Mouse (Mus musculus) lung, postnatal 0 days (tissue): ENCODE results near the gene Hnrnpm. TPM values are rescaled to one million over a fixed set of nuclear protein-coding genes. Genes with fewer than 3 reads are reported as not detected.
"Not testable (repeated sequence)": the region's sequence is repeated elsewhere in the genome, so short reads cannot be mapped to it uniquely, and the experiment has no call there.

Experiments
- ATAC-seq: fragments of 200-750 bp; cut with Nextera tagmentation; 2 replicates; pipeline ENCODE4 v1.8.0; 2017; ENCODE audit warnings: moderate library complexity
- DNase-seq: peaks from one replicate; pipeline ENCODE4 v3.0.0-alpha.2; 2016; ENCODE audit warnings: low spot score
- H3K27ac ChIP-seq: fragments of 300-500 bp; sonication (generic); 2 replicates; pipeline ENCODE4 v1.5.1; 2014; ENCODE audit warnings: antibody characterized with exemption, mild to moderate bottlenecking, low read length, mixed read lengths
- H3K27me3 ChIP-seq: fragments of 300-500 bp; sonication (generic); replicated peaks from 2 replicates; pipeline ENCODE4 v1.6.1; 2014; ENCODE audit warnings: low read length, mixed read lengths; ENCODE audit not compliant: insufficient read depth
- H3K36me3 ChIP-seq: fragments of 300-500 bp; sonication (generic); 2 replicates; pipeline ENCODE4 v1.6.1; 2014; ENCODE audit warnings: low read length, mixed read lengths; ENCODE audit not compliant: insufficient read depth
- H3K4me1 ChIP-seq: fragments of 300-500 bp; sonication (generic); 2 replicates; pipeline ENCODE4 v1.6.1; 2014; ENCODE audit warnings: antibody characterized with exemption, low read depth, low read length, mixed read lengths; ENCODE audit not compliant: insufficient read depth
- H3K4me2 ChIP-seq: fragments of 300-500 bp; sonication (generic); replicated peaks from 2 replicates; pipeline ENCODE4 v1.6.1; 2014; ENCODE audit warnings: low read depth, mild to moderate bottlenecking, low read length, moderate library complexity, mixed read lengths
- H3K4me3 ChIP-seq: fragments of 300-500 bp; sonication (generic); 2 replicates; pipeline ENCODE4 v1.5.1; 2014; ENCODE audit warnings: low read depth, low read length
- H3K9ac ChIP-seq: fragments of 300-500 bp; sonication (generic); replicated peaks from 2 replicates; pipeline ENCODE4 v1.6.1; 2014; ENCODE audit warnings: low read depth, mild to moderate bottlenecking
- H3K9me3 ChIP-seq: fragments of 300-500 bp; sonication (generic); 2 replicates; pipeline ENCODE4 v1.6.1; 2016; ENCODE audit warnings: low read length, mixed read lengths
- CTCF ChIP-seq: IDR thresholded peaks from 2 replicates; pipeline ENCODE4 v1.5.1; 2016; ENCODE audit warnings: antibody characterized with exemption, mild to moderate bottlenecking
- EP300 ChIP-seq: IDR thresholded peaks from 2 replicates; pipeline ENCODE4 v1.6.1; 2016; ENCODE audit warnings: antibody characterized with exemption, mild to moderate bottlenecking, control low read depth
- WGBS: fragments of 180-500 bp; shearing (Covaris S2); extraction: QIAGEN DNeasy Blood & Tissue Kit; methylation state at CpG from one replicate; pipeline ENCODE4 v1.1.7; 2014; 5-methylcytosine and 5-hydroxymethylcytosine counted together
- polyA plus RNA-seq: library from polyadenylated mRNA; unstranded; fragments of >200 nt; fragmentation: Nextera tagmentation; extraction: Ambion mirVana; gene quantifications from 2 replicates; pipeline ENCODE4 v1.2.1, GENCODE M21; 2015

The Hnrnpm gene
- polyA plus RNA-seq, 1 experiment from 2014 or later = 112 TPM

DNA sequence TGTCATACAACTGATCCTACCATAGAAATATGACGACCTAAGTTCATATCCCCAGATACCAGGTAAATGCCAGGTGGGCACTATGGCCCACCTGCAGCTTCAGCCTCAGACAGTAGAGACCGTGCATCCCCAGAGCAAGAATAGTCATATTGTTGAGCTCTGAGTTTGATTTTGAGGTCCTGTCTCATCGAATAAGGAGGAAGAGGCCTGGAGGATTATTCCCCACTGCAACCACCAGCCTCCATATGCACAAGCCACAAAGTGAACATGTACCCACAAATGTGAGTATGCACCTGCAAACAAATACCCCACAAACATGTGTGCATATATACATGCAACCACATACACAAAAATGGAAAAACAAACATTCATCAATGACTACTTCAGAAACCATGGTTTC is 59.4 kb downstream of the Hnrnpm start:
- H3K27me3 ChIP-seq = no peaks in the 10 kb centered on the region
- DNase-seq (no peak), ATAC-seq (no peak)

DNA sequence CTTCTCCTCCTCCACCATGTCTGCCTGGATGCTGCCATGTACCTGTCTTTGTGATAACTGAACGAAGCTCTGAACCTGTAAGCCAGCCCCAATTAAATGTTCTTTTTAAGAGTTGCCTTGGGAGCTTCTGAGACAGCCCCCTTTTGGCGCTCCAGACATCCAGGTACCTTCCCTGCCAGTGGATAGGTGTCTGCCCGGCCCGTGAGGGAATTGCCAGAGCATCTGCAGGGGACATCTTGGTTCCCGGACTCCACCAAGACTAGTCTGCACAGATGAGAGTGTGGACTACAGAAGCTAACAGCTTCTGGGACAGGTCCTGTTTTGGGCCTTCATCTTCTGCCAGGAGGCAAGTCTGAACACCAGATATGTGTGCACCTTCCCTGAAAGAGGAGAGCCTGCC is 72.9 kb downstream of the Hnrnpm start:
- H3K27ac ChIP-seq, H3K4me1 ChIP-seq, H3K9ac ChIP-seq, DNase-seq, H3K4me3 ChIP-seq, ATAC-seq, H3K36me3 ChIP-seq, H3K4me2 ChIP-seq, H3K27me3 ChIP-seq, H3K9me3 ChIP-seq: not testable (repeated sequence)
- WGBS = 82% methylated on average over 5 of the region's 5 CpGs

More for the DNA sequence above, 59.4 kb downstream of the Hnrnpm start:
- no peak overlapping the region for H3K27ac ChIP-seq
- no peak overlapping the region for H3K9ac ChIP-seq
- no peaks in the 10 kb centered on the region; the same call in 1 of the 2 replicates for H3K36me3 ChIP-seq
- no peak overlapping the region for H3K4me2 ChIP-seq
- WGBS = 92% methylated on average over 3 of the region's 3 CpGs
- TF ChIP-seq CTCF = no peak
- no peak for TF ChIP-seq EP300
- peaks cover 6% of the 10 kb centered on the region; the same call in 1 of the 2 replicates for H3K4me1 ChIP-seq
- H3K9me3 ChIP-seq = no peaks in the 10 kb centered on the region
- no peak overlapping the region for H3K4me3 ChIP-seq

DNA sequence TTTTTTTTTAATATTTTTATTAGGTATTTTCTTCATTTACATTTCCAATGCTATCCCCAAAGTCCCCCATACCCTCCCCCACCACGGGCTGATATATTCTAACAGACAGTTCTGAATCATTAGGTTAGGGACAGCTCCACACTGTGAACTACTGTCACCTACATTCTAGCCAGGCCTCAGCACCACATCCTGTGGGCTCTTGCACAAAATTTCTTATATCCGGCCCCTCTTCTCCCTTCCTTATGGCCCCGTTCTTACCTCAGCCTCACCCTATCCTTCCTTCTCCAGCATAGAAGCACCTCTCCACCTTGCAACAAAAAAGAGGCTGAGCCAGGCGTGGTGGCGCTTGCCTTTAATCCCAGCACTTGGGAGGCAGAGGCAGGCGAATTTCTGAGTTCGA is 76.1 kb downstream of the Hnrnpm start:
- no peak for DNase-seq
- H3K9ac ChIP-seq = no peak overlapping the region
- 82% methylated on average over 7 of the region's 7 CpGs for WGBS
- H3K4me1 ChIP-seq = no peaks in the 10 kb centered on the region
- no peak overlapping the region for H3K4me2 ChIP-seq
- no peak for ATAC-seq
- no peak overlapping the region for H3K27ac ChIP-seq
- no peaks in the 10 kb centered on the region for H3K27me3 ChIP-seq
- no peaks in the 10 kb centered on the region for H3K9me3 ChIP-seq
- TF ChIP-seq CTCF (no peak), EP300 (no peak)
- no peaks in the 10 kb centered on the region for H3K36me3 ChIP-seq
- no peak overlapping the region for H3K4me3 ChIP-seq

DNA sequence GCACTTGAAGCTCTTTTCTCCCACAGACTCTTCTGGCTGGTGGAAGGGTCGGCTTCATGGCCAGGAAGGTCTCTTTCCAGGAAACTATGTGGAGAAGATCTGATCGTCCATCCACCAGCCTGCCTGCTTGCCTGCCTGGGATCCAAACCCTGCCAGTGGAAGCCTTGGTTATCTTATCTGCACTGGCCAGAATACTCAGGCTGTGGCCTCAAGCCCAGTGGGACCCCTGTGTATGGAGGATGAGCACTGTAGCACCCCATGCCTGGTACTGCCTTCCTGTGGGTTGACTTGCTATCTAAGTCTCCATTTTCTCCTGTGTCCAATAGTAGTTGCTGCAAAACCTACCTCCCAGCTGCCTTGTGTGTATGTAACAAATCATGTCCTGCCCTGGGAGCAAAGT is 79.4 kb downstream of the Hnrnpm start:
- no peak overlapping the region for H3K27ac ChIP-seq
- no peak overlapping the region for H3K4me2 ChIP-seq
- DNase-seq (no peak), ATAC-seq (no peak)
- no peak for TF ChIP-seq CTCF
- TF ChIP-seq EP300 = no peak
- H3K9me3 ChIP-seq = no peaks in the 10 kb centered on the region
- H3K27me3 ChIP-seq = no peaks in the 10 kb centered on the region
- H3K4me1 ChIP-seq = no peaks in the 10 kb centered on the region
- no peak overlapping the region for H3K9ac ChIP-seq
- no peaks in the 10 kb centered on the region for H3K36me3 ChIP-seq
- WGBS = 69% methylated on average over 2 of the region's 2 CpGs
- no peak overlapping the region for H3K4me3 ChIP-seq

DNA sequence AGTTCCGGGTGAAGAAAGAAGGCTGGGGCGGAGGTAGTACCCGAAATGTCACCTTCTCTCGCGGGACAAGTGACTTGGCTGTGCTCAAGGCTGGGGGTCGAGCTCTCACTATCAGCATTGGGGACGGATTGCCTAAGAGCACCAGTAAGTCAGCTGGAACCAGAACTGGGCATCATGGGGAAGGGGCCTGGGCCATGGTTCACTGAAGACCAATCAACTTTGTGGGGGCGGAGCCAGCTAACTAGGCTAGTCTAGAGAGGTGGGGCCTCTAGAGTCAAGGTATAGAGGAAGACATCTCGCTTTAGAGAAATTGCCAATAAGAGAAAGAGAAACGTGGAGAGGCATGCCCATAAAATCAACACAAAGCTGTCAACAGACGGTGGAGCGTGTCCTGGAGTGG is 84.7 kb downstream of the Hnrnpm start:
- WGBS = 81% methylated on average over 12 of the region's 12 CpGs
- TF ChIP-seq CTCF (no peak), EP300 (no peak)
- no peak overlapping the region for H3K4me3 ChIP-seq
- H3K9me3 ChIP-seq = no peaks in the 10 kb centered on the region
- no peak overlapping the region for H3K9ac ChIP-seq
- ATAC-seq (no peak), DNase-seq (no peak)
- no peaks in the 10 kb centered on the region for H3K4me1 ChIP-seq
- no peak overlapping the region for H3K4me2 ChIP-seq
- no peaks in the 10 kb centered on the region for H3K36me3 ChIP-seq
- no peak overlapping the region for H3K27ac ChIP-seq
- H3K27me3 ChIP-seq = no peaks in the 10 kb centered on the region

DNA sequence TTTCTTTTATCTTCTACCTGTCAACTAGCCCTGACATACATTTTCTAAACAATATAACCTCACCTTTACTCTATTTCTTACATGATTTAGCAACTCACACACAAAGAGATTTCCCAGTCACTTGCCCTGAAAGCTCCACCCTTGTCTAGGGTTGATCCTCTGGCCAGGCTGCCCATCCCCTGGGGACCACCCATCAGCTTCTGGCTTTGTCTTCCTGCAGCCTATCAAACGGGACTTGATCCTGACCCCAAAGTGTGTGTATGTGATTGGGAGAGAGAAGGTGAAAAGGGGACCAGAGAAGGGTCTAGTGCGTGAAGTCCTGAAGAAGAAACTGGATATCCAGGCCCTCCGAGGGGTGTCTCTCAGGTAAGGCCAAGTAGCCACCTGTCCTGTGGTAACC is 85.8 kb downstream of the Hnrnpm start:
- H3K9ac ChIP-seq = no peak overlapping the region
- no peaks in the 10 kb centered on the region for H3K36me3 ChIP-seq
- H3K27ac ChIP-seq = no peak overlapping the region
- TF ChIP-seq CTCF (no peak), EP300 (no peak)
- H3K4me3 ChIP-seq = no peak overlapping the region
- H3K4me2 ChIP-seq = no peak overlapping the region
- 68% methylated on average over 3 of the region's 3 CpGs for WGBS
- ATAC-seq (no peak), DNase-seq (no peak)
- no peaks in the 10 kb centered on the region for H3K4me1 ChIP-seq
- no peaks in the 10 kb centered on the region for H3K9me3 ChIP-seq
- H3K27me3 ChIP-seq = no peaks in the 10 kb centered on the region

DNA sequence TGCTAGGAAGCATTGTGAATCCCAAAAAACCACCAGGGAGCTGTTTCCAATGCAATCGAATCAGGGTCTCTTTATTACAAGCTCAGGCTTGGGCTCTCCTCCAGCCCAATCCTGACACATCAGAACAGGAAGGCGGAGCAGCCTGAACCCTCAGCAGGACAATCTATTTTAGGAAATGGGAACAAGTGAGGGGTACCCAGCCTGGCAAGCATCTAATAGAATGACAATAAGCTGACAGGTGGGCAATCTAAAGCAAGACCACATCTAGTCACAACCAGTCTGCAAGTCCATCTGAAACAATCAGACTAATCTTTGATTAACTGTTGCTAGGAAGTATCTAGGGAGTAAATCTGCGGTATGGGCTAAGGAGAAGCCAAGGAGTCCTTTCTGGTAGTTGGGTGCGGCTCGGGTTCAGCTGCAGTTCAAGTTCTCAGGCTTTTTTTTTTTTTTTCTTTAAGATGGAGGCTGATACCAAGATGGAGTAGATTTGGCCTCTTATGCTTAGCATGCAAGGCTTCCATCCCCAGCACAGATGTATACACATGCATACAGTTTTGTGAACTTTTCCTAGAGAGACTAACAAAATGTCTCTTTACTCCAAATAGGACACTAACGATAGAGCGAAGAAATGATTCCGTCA is 86.7 kb downstream of the Hnrnpm start:
- no peak for ATAC-seq
- no peaks in the 10 kb centered on the region for H3K4me1 ChIP-seq
- no peak overlapping the region for H3K27ac ChIP-seq
- H3K36me3 ChIP-seq = no peaks in the 10 kb centered on the region
- no peaks in the 10 kb centered on the region for H3K9me3 ChIP-seq
- no peak for TF ChIP-seq EP300
- TF ChIP-seq CTCF = no peak
- no peak overlapping the region for H3K9ac ChIP-seq
- H3K27me3 ChIP-seq = no peaks in the 10 kb centered on the region
- no peak overlapping the region for H3K4me3 ChIP-seq
- no peak for DNase-seq
- WGBS = 87% methylated on average over 8 of the region's 8 CpGs
- no peak overlapping the region for H3K4me2 ChIP-seq
